Mouse (Mus musculus) CH12.LX (cell line): ENCODE measurements around the gene Rbbp6.

Experiments
- CHD1 ChIP-seq: IDR thresholded peaks from 2 replicates; pipeline ENCODE4 v1.6.1; 2012; ENCODE audit warnings: low read depth, low read length, improper control_type of control experiment, inconsistent platforms
- CTCF ChIP-seq, 2 experiments: IDR thresholded peaks in 1 of 2; conservative IDR thresholded peaks in 1 of 2; 2 replicates each; pipeline ENCODE4 v1.5.1; 2011 to 2012; ENCODE audit warnings: low read depth in 2 of 2, low read length in 2 of 2, improper control_type of control experiment in 1 of 2, inconsistent platforms in 1 of 2, mild to moderate bottlenecking in 1 of 2, moderate library complexity in 1 of 2
- MAX ChIP-seq: IDR thresholded peaks from 2 replicates; pipeline ENCODE4 v1.6.1; 2011; ENCODE audit warnings: low read length, improper control_type of control experiment
- POLR2A ChIP-seq: IDR thresholded peaks from 2 replicates; pipeline ENCODE4 v1.6.1; 2011; ENCODE audit warnings: low read depth, mild to moderate bottlenecking, improper control_type of control experiment, low read length
- POLR2AphosphoS2 ChIP-seq: IDR thresholded peaks from 2 replicates; pipeline ENCODE4 v1.6.1; 2011; ENCODE audit warnings: low read depth, low read length, improper control_type of control experiment
- TBP ChIP-seq: conservative IDR thresholded peaks from 2 replicates; pipeline ENCODE4 v1.6.1; 2011; ENCODE audit warnings: low read depth, low read length, improper control_type of control experiment
- ZC3H11A ChIP-seq: IDR thresholded peaks from 2 replicates; pipeline ENCODE4 v1.6.1; 2012; ENCODE audit warnings: low read depth, mild to moderate bottlenecking, inconsistent platforms, low read length, improper control_type of control experiment

DNA sequence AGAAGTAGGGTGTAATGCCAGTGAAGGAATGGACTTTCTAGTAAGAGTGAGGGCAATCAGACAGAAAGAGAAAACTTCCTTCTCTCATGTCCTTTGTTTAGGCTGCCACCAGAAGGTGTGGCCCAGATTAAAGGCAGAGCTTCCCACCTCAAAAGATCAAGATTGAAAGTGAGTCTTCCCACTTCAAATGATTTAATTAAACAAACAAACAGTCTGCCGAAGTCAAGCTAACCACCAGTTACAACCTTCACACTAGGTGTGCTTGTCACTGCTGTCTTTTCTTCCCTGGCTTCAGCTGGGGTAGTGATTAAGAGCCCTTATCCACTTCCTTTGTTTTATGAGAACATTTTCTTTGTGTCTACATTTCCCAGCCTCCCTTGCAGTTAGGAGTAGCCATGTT is 33.3 kb upstream of the Rbbp6 start:
- no peak for TF ChIP-seq TBP
- no peak for TF ChIP-seq MAX
- TF ChIP-seq POLR2A, result no peak
- TF ChIP-seq CTCF (conservative IDR thresholded peaks at IDR 0.05 in 1 of 2, IDR thresholded peaks at IDR 0.05 in 1 of 2; ENCODE audit: low read depth in 2 of 2, low read length in 2 of 2), result no peak
- TF ChIP-seq POLR2AphosphoS2, result no peak
- no peak for TF ChIP-seq CHD1
- no peak for TF ChIP-seq ZC3H11A
